Mouse (Mus musculus) kidney, postnatal 0 days (tissue): ENCODE results near the gene Iqschfp. TPM values are rescaled to one million over a fixed set of nuclear protein-coding genes. Genes with fewer than 3 reads are reported as not detected.

Source experiments
- ATAC-seq: fragments of 200-750 bp; cut with Nextera tagmentation; replicated peaks from 2 replicates; pipeline ENCODE4 v1.8.0; 2017; ENCODE audit warnings: low read depth, moderate number of reproducible peaks, moderate TSS enrichment, moderate library complexity; ENCODE audit not compliant: low FRiP score
- DNase-seq: peaks from one replicate; pipeline ENCODE4 v3.0.0-alpha.2; 2016; ENCODE audit warnings: low spot score
- H3K27ac ChIP-seq: fragments of 300-500 bp; sonication (generic); 2 replicates; pipeline ENCODE4 v1.5.1; 2014; ENCODE audit warnings: mild to moderate bottlenecking
- H3K27me3 ChIP-seq: fragments of 300-500 bp; sonication (generic); 2 replicates; pipeline ENCODE4 v1.6.1; 2014; ENCODE audit warnings: low read length, mixed read lengths; ENCODE audit not compliant: insufficient read depth
- H3K36me3 ChIP-seq: fragments of 300-500 bp; sonication (generic); 2 replicates; pipeline ENCODE4 v1.6.1; 2014; ENCODE audit warnings: low read length, mixed read lengths; ENCODE audit not compliant: insufficient read depth
- H3K4me1 ChIP-seq: fragments of 300-500 bp; sonication (generic); replicated peaks from 2 replicates; pipeline ENCODE4 v1.6.1; 2014; ENCODE audit warnings: antibody characterized with exemption, low read length, mixed read lengths; ENCODE audit not compliant: insufficient read depth
- H3K4me2 ChIP-seq: fragments of 300-500 bp; sonication (generic); 2 replicates; pipeline ENCODE4 v1.6.1; 2014; ENCODE audit warnings: mild to moderate bottlenecking, low read length, moderate library complexity, mixed read lengths
- H3K4me3 ChIP-seq: fragments of 300-500 bp; sonication (generic); replicated peaks from 2 replicates; pipeline ENCODE4 v1.5.1; 2014; ENCODE audit warnings: low read depth, low read length
- H3K9ac ChIP-seq: fragments of 300-500 bp; sonication (generic); 2 replicates; pipeline ENCODE4 v1.6.1; 2014; ENCODE audit warnings: low read depth, low read length
- H3K9me3 ChIP-seq: fragments of 300-500 bp; sonication (generic); replicated peaks from 2 replicates; pipeline ENCODE4 v1.6.1; 2016; ENCODE audit warnings: low read length, inconsistent platforms, mixed read lengths
- CTCF ChIP-seq: IDR thresholded peaks from 2 replicates; pipeline ENCODE4 v1.5.1; 2016; ENCODE audit warnings: antibody characterized with exemption, low read depth, mild to moderate bottlenecking, moderate library complexity
- WGBS: fragments of 180-500 bp; shearing (Covaris S2); extraction: QIAGEN DNeasy Blood & Tissue Kit; methylation state at CpG from one replicate; pipeline ENCODE4 v1.1.7; 2014; 5-methylcytosine and 5-hydroxymethylcytosine counted together
- polyA plus RNA-seq: library from polyadenylated mRNA; unstranded; fragments of >200 nt; fragmentation: Nextera tagmentation; extraction: Ambion mirVana; gene quantifications from 2 replicates; pipeline ENCODE4 v1.2.1, GENCODE M21; 2015

Gene Iqschfp
- polyA plus RNA-seq, 1 experiment from 2014 or later: 0.05 TPM

DNA sequence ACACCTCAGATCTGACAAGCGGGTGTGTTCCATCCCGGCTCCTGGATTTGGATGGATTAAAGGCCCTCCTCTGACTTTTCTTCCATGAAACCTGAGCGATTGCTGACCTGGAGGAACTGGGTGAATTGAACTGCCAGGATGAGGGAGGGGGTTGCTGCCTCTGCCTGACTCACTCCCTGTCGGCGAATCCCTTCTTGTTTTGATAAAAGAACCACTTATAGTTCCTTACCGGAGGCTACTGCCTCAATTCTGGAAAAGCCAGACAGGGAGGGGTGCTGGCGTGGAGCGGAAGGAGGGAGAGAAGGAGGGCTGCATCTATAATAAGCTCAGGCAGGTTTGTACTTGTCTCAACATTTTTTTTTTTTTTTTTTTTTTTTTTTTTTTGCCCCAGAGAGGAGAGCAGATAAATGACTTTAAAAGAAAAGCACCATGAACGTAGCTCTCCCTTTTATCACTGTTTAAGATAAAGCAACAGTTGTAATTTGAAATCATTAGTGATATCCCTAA is 603.8 kb downstream of the Iqschfp start:
- no peak for ATAC-seq
- H3K9me3 ChIP-seq: no peaks in the 10 kb centered on the region
- peak; percentile 58 for DNase-seq
- peak overlapping the region; percentile 84 for H3K4me3 ChIP-seq
- peaks cover 7% of the 10 kb centered on the region for H3K4me1 ChIP-seq
- peak overlapping the region; percentile 99 for H3K4me2 ChIP-seq
- H3K9ac ChIP-seq: peak overlapping the region; percentile 83; the same call in 1 of the 2 replicates
- H3K27ac ChIP-seq: peak overlapping the region; percentile 97; the same call in 1 of the 2 replicates
- H3K27me3 ChIP-seq: no peaks in the 10 kb centered on the region
- no peaks in the 10 kb centered on the region for H3K36me3 ChIP-seq
- WGBS: 3% methylated on average over 9 of the region's 9 CpGs
- no peak; the same call in 1 of the 2 replicates for TF ChIP-seq CTCF

DNA sequence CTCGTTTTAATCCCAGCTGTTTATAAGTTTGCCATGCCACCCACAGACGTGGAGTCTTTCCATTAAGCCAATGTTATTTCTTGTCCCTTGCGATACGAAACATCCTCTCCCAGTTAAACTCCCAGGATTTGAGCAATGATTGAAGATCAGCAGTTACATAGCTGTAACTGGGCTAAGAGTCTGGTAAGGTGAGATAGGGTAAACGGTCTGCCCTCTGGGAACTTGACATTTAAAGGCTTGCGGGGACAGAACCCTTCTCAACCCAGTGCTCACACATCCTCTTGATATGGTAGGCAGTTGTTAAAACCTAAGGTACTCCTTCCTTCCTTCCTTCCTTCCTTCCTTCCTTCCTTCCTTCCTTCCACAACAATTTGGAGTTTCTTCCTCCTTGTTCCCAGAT is 604.5 kb downstream of the Iqschfp start:
- no peak for TF ChIP-seq CTCF
- no peaks in the 10 kb centered on the region for H3K27me3 ChIP-seq
- WGBS: 40% methylated on average over 6 of the region's 6 CpGs
- DNase-seq (no peak), ATAC-seq (no peak)
- peak overlapping the region; percentile 99 for H3K4me2 ChIP-seq
- H3K4me1 ChIP-seq: peaks cover 7% of the 10 kb centered on the region
- H3K36me3 ChIP-seq: no peaks in the 10 kb centered on the region
- no peak overlapping the region for H3K9ac ChIP-seq
- H3K4me3 ChIP-seq: no peak overlapping the region
- no peaks in the 10 kb centered on the region for H3K9me3 ChIP-seq
- H3K27ac ChIP-seq: no peak overlapping the region

DNA sequence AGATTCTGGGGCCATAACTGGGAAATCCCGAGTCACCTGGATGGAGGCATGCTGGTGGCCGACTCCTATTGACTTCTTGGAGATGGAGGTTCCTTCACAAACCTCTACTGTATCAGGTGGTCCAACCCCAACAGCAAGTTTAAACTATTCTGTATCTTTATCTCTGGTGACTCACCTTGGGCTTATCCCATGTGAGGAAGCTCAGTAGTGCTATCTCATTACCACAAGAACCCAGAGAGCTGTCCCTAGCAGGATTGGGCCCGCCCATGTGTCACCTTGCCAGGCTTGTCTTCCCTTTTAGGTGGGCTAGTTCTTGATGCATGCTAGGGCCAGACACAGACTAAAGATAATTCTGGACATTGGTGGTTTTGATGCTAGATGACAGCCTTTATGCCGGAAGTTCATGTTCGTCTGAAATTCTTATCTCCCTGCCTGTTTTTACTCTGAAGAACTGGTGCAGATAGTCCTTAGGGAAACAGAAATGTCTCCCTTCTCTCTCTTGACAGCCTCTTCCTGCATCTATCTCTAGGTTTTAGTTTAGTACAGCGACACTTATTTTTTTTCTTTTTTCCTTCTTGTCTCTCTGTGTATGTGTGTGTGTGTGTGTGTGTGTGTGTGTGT is 607.6 kb downstream of the Iqschfp start:
- H3K27ac ChIP-seq: no peak overlapping the region
- no peak overlapping the region for H3K4me2 ChIP-seq
- H3K4me1 ChIP-seq: no peaks in the 10 kb centered on the region; the same call in 1 of the 2 replicates
- H3K9me3 ChIP-seq: no peaks in the 10 kb centered on the region
- H3K36me3 ChIP-seq: no peaks in the 10 kb centered on the region
- H3K4me3 ChIP-seq: no peak overlapping the region
- H3K9ac ChIP-seq: no peak overlapping the region
- H3K27me3 ChIP-seq: no peaks in the 10 kb centered on the region
- TF ChIP-seq CTCF: no peak
- 89% methylated on average over 6 of the region's 6 CpGs for WGBS
- no peak for ATAC-seq
- DNase-seq: no peak

DNA sequence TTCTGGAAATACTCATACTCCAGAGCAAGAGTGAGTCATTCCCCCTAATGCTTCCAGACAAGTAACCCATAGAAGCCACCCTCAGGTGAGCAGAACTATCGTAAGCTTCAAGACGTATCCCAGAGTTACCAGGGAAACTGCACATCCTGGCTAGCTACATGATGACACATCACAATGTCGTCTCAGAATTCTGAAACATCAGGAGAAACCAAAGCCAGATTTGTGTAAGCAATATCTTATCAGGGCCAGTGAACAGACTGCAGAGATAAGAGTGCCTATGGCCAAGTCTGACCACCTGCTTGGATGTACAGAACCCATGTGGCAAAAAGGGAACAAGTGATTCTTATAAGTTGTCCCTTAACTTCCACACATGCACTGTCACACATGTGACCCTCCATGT is 612.8 kb downstream of the Iqschfp start:
- no peak overlapping the region for H3K4me2 ChIP-seq
- H3K9ac ChIP-seq: no peak overlapping the region
- DNase-seq: no peak
- H3K27ac ChIP-seq: no peak overlapping the region
- no peaks in the 10 kb centered on the region for H3K9me3 ChIP-seq
- no peaks in the 10 kb centered on the region for H3K36me3 ChIP-seq
- H3K27me3 ChIP-seq: no peaks in the 10 kb centered on the region
- no peak for ATAC-seq
- no peak for TF ChIP-seq CTCF
- H3K4me1 ChIP-seq: 0 out of 2 replicates have a peak, but pooled peaks cover 5% of the 10 kb centered on the region
- 86% methylated on average over 3 of the region's 3 CpGs for WGBS
- no peak overlapping the region for H3K4me3 ChIP-seq

DNA sequence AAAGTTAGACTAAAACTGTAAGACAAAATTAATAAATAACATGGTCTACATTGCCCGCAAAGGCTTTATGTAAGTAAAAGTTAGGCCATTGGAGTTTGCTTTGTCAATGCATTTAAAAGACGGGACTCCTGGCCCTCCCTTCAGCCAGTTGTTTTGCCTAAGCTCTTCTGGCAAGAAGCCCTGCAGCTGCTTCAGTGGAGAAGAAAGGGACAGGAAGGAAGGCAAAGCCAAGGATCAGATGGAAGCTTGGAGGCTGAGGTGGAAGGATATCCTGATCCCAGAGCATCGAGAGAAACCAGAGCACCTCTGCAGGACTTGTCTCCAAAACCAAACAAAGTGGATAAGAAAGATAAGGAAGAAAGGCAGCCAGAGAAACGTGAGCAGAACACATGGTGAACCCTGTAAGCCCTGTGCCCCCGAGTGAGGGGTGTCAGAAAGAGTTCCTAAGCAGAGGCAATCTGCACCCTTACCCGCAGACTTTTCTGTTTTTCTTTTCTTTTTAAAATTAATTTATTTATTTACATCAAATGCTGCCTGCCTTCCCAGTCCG is 614.8 kb downstream of the Iqschfp start:
- 52% methylated on average over 7 of the region's 7 CpGs for WGBS
- Histone ChIP-seq H3K4me3 (no peak overlapping the region), H3K27ac (peak overlapping the region; percentile 54), H3K9me3 (no peaks in the 10 kb centered on the region), H3K9ac (no peak overlapping the region), H3K27me3 (no peaks in the 10 kb centered on the region), H3K36me3 (no peaks in the 10 kb centered on the region), H3K4me1 (0 out of 2 replicates have a peak, but pooled peaks cover 5% of the 10 kb centered on the region), H3K4me2 (no peak overlapping the region)
- peak; percentile 70 for DNase-seq
- no peak for ATAC-seq
- no peak for TF ChIP-seq CTCF

DNA sequence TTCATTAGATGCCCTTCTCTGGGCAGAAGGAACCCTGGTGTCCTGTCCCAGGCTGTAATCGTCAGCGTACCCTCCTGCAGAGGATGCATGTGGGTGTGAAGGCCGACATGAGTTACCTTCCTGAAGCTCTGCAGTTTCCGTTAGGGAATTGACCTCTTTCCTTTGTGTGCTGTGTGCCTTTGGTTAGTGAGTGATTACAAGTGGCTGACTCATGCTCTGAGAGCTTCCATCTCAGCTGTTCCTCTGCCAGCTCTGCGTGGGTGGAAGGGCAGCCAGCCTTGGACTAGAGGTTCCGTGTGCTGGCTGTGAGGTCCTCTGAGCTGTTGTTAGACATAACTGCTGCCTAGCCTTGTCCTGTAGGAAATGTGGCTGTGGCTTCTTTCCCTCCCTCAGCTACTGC is 616.6 kb downstream of the Iqschfp start:
- Histone ChIP-seq H3K4me3 (no peak overlapping the region), H3K9ac (0 out of 2 replicates have a peak overlapping the region, but pooled peaks have one; percentile 23), H3K27me3 (no peaks in the 10 kb centered on the region), H3K4me2 (no peak overlapping the region), H3K36me3 (no peaks in the 10 kb centered on the region), H3K9me3 (no peaks in the 10 kb centered on the region), H3K4me1 (0 out of 2 replicates have a peak, but pooled peaks cover 10% of the 10 kb centered on the region), H3K27ac (peak overlapping the region; percentile 72)
- WGBS: 35% methylated on average over 6 of the region's 6 CpGs
- ATAC-seq: peak; percentile 79
- DNase-seq: peak; percentile 73
- TF ChIP-seq CTCF: no peak
